Mouse (Mus musculus): Measurements from ENCODE around the gene Inf2. TPM values are rescaled to one million over a fixed set of nuclear protein-coding genes. Genes with fewer than 3 reads are reported as not detected.

Inf2 gene
- polyA plus RNA-seq, 1 experiment from 2014 or later: 4.8 TPM

- peak overlapping the region; percentile 94 for H3K27ac ChIP-seq
- H3K4me2 ChIP-seq: 0 out of 2 replicates have a peak overlapping the region, but pooled peaks have one; percentile 49
Measured at GRCm38 (mm10) chr12:112575274-112575986, 13.2 kb upstream of the Inf2 start.

GRCm38 (mm10) chr12:112576341-112576740 lies 12.2 kb upstream of the Inf2 start:
- Histone ChIP-seq H3K27ac (peak overlapping the region; percentile 94), H3K4me2 (peak overlapping the region; percentile 49), H3K36me3 (no peaks in the 10 kb centered on the region), H3K9ac (no peak overlapping the region), H3K4me3 (replicated peaks) (no peak overlapping the region), H3K9me3 (replicated peaks) (no peaks in the 10 kb centered on the region), H3K4me1 (peaks cover 45% of the 10 kb centered on the region), H3K27me3 (no peaks in the 10 kb centered on the region)
- WGBS: 5% methylated on average over 6 of the region's 6 CpGs
- peak; percentile 65 for ATAC-seq (replicated peaks; ENCODE audit: low FRiP score)

More at GRCm38 (mm10) chr12:112575274-112575986, 13.2 kb upstream of the Inf2 start:
- no peaks in the 10 kb centered on the region for H3K27me3 ChIP-seq
- no peak overlapping the region for H3K4me3 ChIP-seq (replicated peaks)
- WGBS: 66% methylated on average over 8 of the region's 8 CpGs
- no peaks in the 10 kb centered on the region for H3K9me3 ChIP-seq (replicated peaks)
- no peak overlapping the region for H3K9ac ChIP-seq
- peaks cover 45% of the 10 kb centered on the region for H3K4me1 ChIP-seq
- ATAC-seq (replicated peaks; ENCODE audit: low FRiP score): no peak
- H3K36me3 ChIP-seq: no peaks in the 10 kb centered on the region

- Histone ChIP-seq H3K4me3 (replicated peaks) (no peak overlapping the region), H3K9me3 (replicated peaks) (no peaks in the 10 kb centered on the region), H3K36me3 (no peaks in the 10 kb centered on the region), H3K4me2 (peak overlapping the region; percentile 49), H3K9ac (no peak overlapping the region), H3K4me1 (peaks cover 45% of the 10 kb centered on the region), H3K27ac (peak overlapping the region; percentile 94), H3K27me3 (no peaks in the 10 kb centered on the region)
- 0% methylated on average over 3 of the region's 3 CpGs for WGBS
- peak; percentile 84 for ATAC-seq (replicated peaks; ENCODE audit: low FRiP score)
Measured at GRCm38 (mm10) chr12:112576749-112577148, 11.8 kb upstream of the Inf2 start.

GRCm38 (mm10) chr12:112578296-112579090 lies 10.1 kb upstream of the Inf2 start:
- H3K4me3 ChIP-seq (replicated peaks): no peak overlapping the region
- H3K9ac ChIP-seq: no peak overlapping the region
- H3K4me1 ChIP-seq: peaks cover 45% of the 10 kb centered on the region
- peak overlapping the region; percentile 30 for H3K27ac ChIP-seq
- no peaks in the 10 kb centered on the region for H3K27me3 ChIP-seq
- ATAC-seq (replicated peaks; ENCODE audit: low FRiP score): no peak; the same call in 1 of the 2 replicates
- H3K9me3 ChIP-seq (replicated peaks): no peaks in the 10 kb centered on the region
- H3K4me2 ChIP-seq: no peak overlapping the region
- WGBS: 68% methylated on average over 6 of the region's 6 CpGs
- H3K36me3 ChIP-seq: no peaks in the 10 kb centered on the region

GRCm38 (mm10) chr12:112579430-112579829 lies 9.2 kb upstream of the Inf2 start:
- peak overlapping the region; percentile 47; the same call in 1 of the 2 replicates for H3K27ac ChIP-seq
- 48% methylated on average over 5 of the region's 5 CpGs for WGBS

GRCm38 (mm10) chr12:112579926-112580325 lies 8.7 kb upstream of the Inf2 start:
- no peaks in the 10 kb centered on the region for H3K9me3 ChIP-seq (replicated peaks)
- H3K4me1 ChIP-seq: peaks cover 45% of the 10 kb centered on the region
- 76% methylated on average over 8 of the region's 8 CpGs for WGBS
- H3K36me3 ChIP-seq: no peaks in the 10 kb centered on the region
- H3K9ac ChIP-seq: no peak overlapping the region
- H3K4me2 ChIP-seq: no peak overlapping the region
- no peak overlapping the region for H3K27ac ChIP-seq
- ATAC-seq (replicated peaks; ENCODE audit: low FRiP score): no peak
- no peak overlapping the region for H3K4me3 ChIP-seq (replicated peaks)
- no peaks in the 10 kb centered on the region for H3K27me3 ChIP-seq

More at GRCm38 (mm10) chr12:112579430-112579829, 9.2 kb upstream of the Inf2 start:
- peaks cover 45% of the 10 kb centered on the region for H3K4me1 ChIP-seq
- H3K36me3 ChIP-seq: no peaks in the 10 kb centered on the region
- no peak overlapping the region for H3K9ac ChIP-seq
- no peaks in the 10 kb centered on the region for H3K9me3 ChIP-seq (replicated peaks)
- ATAC-seq (replicated peaks; ENCODE audit: low FRiP score): no peak
- H3K27me3 ChIP-seq: no peaks in the 10 kb centered on the region
- no peak overlapping the region for H3K4me3 ChIP-seq (replicated peaks)
- H3K4me2 ChIP-seq: no peak overlapping the region

- no peak overlapping the region for H3K27ac ChIP-seq
- H3K4me3 ChIP-seq (replicated peaks): no peak overlapping the region
- H3K4me1 ChIP-seq: peaks cover 40% of the 10 kb centered on the region
- no peak for ATAC-seq (replicated peaks; ENCODE audit: low FRiP score)
- no peaks in the 10 kb centered on the region for H3K9me3 ChIP-seq (replicated peaks)
- H3K4me2 ChIP-seq: no peak overlapping the region
- H3K9ac ChIP-seq: no peak overlapping the region
- WGBS: 89% methylated on average over 3 of the region's 3 CpGs
- H3K36me3 ChIP-seq: no peaks in the 10 kb centered on the region
- H3K27me3 ChIP-seq: no peaks in the 10 kb centered on the region; the same call in 1 of the 2 replicates
Measured at GRCm38 (mm10) chr12:112581113-112581512, 7.5 kb upstream of the Inf2 start.

- Histone ChIP-seq H3K36me3 (no peaks in the 10 kb centered on the region), H3K4me3 (replicated peaks) (no peak overlapping the region), H3K9me3 (replicated peaks) (no peaks in the 10 kb centered on the region), H3K4me2 (no peak overlapping the region), H3K27ac (no peak overlapping the region), H3K9ac (no peak overlapping the region), H3K4me1 (peaks cover 40% of the 10 kb centered on the region), H3K27me3 (peaks cover 14% of the 10 kb centered on the region)
- 49% methylated on average over 7 of the region's 7 CpGs for WGBS
- no peak for ATAC-seq (replicated peaks; ENCODE audit: low FRiP score)
Measured at GRCm38 (mm10) chr12:112584954-112585353, 3.6 kb upstream of the Inf2 start.

- no peaks in the 10 kb centered on the region for H3K36me3 ChIP-seq
- no peak overlapping the region for H3K9ac ChIP-seq
- H3K9me3 ChIP-seq (replicated peaks): no peaks in the 10 kb centered on the region
- H3K4me3 ChIP-seq (replicated peaks): no peak overlapping the region
- 76% methylated on average over 7 of the region's 7 CpGs for WGBS
- peaks cover 35% of the 10 kb centered on the region for H3K4me1 ChIP-seq
- no peak overlapping the region for H3K4me2 ChIP-seq
- H3K27me3 ChIP-seq: peaks cover 16% of the 10 kb centered on the region
- H3K27ac ChIP-seq: no peak overlapping the region
- ATAC-seq (replicated peaks; ENCODE audit: low FRiP score): no peak
Measured at GRCm38 (mm10) chr12:112585924-112586538, 2.6 kb upstream of the Inf2 start.

- Histone ChIP-seq H3K27ac (peak overlapping the region; percentile 38; the same call in 1 of the 2 replicates), H3K4me1 (peaks cover 38% of the 10 kb centered on the region), H3K4me2 (peak overlapping the region; percentile 92), H3K36me3 (no peaks in the 10 kb centered on the region), H3K27me3 (peaks cover 16% of the 10 kb centered on the region), H3K4me3 (replicated peaks) (no peak overlapping the region), H3K9me3 (replicated peaks) (no peaks in the 10 kb centered on the region), H3K9ac (0 out of 2 replicates have a peak overlapping the region, but pooled peaks have one; percentile 5)
- ATAC-seq (replicated peaks; ENCODE audit: low FRiP score): 0 out of 2 replicates have a peak, but pooled peaks have one; percentile 4
- 64% methylated on average over 14 of the region's 14 CpGs for WGBS
Measured at GRCm38 (mm10) chr12:112587125-112588124, 1.2 kb upstream of the Inf2 start.

All from kidney, embryonic 15.5 days (tissue).